Mouse (Mus musculus): ENCODE results near the gene Tmsb15a. TPM values are rescaled to one million over a fixed set of nuclear protein-coding genes. Genes with fewer than 3 reads are reported as not detected.

Gene Tmsb15a
- not detected for polyA plus RNA-seq (2017; shearing (Covaris generic))

DNA sequence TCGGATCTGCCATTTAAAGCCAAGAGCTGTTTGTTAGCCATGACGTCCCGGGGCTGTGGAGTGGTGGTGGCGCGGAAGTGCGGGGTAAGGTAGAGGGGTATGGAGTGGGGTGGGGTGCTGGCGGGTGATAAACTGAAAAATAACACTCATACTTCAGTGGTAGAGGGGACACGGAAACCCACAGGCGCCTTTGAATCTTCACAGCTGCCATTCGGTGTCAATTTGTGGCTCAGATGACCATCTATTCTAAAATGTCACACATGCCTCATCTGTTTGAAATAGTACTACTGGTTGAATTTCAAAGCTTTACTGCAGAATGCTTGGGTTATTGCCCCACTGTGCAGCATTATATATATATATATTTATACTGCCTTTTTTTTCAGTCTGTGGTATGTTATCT, at the start of gene Tmsb15a:
TSS of gene Tmsb15a (minus strand) at position 101 of the 400 bp plus-strand sequence.

GRCm38 (mm10) chrX:135742304-135743055, 17.4 kb upstream of the Tmsb15a start, which contains the start of the genes Armcx5 and Gprasp1:
Gene Armcx5 (plus strand): TSS chrX:135742733.
Gene Gprasp1 (plus strand): TSS chrX:135742733.

DNA sequence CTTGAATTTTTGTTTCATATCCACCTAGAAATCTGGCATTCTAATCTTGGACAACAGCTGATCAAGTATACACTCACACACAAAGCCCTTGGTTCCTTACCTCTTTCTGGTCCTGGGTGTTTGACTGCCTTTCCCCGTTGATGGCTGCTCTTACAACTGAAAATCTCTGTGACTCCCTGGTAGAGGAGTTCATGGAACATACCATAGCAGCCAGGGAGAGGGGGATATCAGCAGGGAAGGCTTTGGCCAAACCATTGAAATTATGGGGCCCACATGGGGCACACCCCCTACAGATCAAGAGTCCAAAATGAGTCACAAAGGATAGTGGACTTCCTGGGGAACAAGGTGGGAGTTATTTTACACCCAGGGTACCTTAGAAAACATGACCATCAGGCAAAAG, 31.4 kb downstream of the Tmsb15a start, which contains the start of gene Tcp11x2:
TSS of gene Tcp11x2 (minus strand) at position 158 of the 400 bp plus-strand sequence.

Other genes starting within 250 kb of the Tmsb15a start
- gene AV320801, start 230.7 kb downstream of the Tmsb15a start, polyA plus RNA-seq (2017; shearing (Covaris generic)), result 0.77 TPM
- not detected for gene Nxf7, start 126.5 kb downstream of the Tmsb15a start, polyA plus RNA-seq (2017; shearing (Covaris generic))
- not detected for gene Prame, start 97.6 kb downstream of the Tmsb15a start, polyA plus RNA-seq (2017; shearing (Covaris generic))
- gene Tcp11x2, start 31.5 kb downstream of the Tmsb15a start, polyA plus RNA-seq (2017; shearing (Covaris generic)), result not detected
- gene Armcx5, start 17.5 kb upstream of the Tmsb15a start, polyA plus RNA-seq (2017; shearing (Covaris generic)), result 30.9 TPM
- gene Gprasp1, start 17.5 kb upstream of the Tmsb15a start, polyA plus RNA-seq (2017; shearing (Covaris generic)), result 31.2 TPM
- 14.8 TPM for gene Bhlhb9, start 72.3 kb upstream of the Tmsb15a start, polyA plus RNA-seq (2017; shearing (Covaris generic))
- 13.0 TPM for gene Gprasp2, start 113.8 kb upstream of the Tmsb15a start, polyA plus RNA-seq (2017; shearing (Covaris generic))

Data from effector memory CD4-positive, alpha-beta T cell, adult 7 months (primary cell).